15 mouse cellular contexts compared by ENCODE assay signal in genomic region chr12:70455226-70455625, GRCm38 (mm10). TPM values are rescaled to one million over a fixed set of nuclear protein-coding genes. Genes with fewer than 3 reads are reported as not detected.
DNase-seq lines count a peak whose midpoint lies in the region; ATAC-seq and TF ChIP-seq lines count a peak whose summit lies in the region.
"Had no signal": no experiment of that assay in that cellular context is flagged by ENCODE, and none has a peak within 500 bp of the region (broad histone marks: within the 10 kb centered on the region; RNA-seq: fewer than 3 reads in every experiment).

No protein-coding gene starts in this region.

- peak overlapping the region; percentile 52; the same call in 1 of the 2 replicates for H3K4me2 ChIP-seq in forebrain, embryonic 12.5 days
- H3K4me2 ChIP-seq in forebrain, embryonic 16.5 days (ENCODE audit: low read length) = no peak overlapping the region; the same call in 1 of the 2 replicates
- H3K4me2 ChIP-seq in hindbrain, embryonic 12.5 days (replicated peaks) = peak overlapping the region; percentile 70
- H3K4me2 ChIP-seq in hindbrain, embryonic 11.5 days (replicated peaks; ENCODE audit: low read depth, low read length) = no peak overlapping the region
- peak overlapping the region; percentile 68 for H3K4me2 ChIP-seq in liver, embryonic 16.5 days (ENCODE audit: low read depth, low read length)

- no peak overlapping the region for H3K27ac ChIP-seq in forebrain, embryonic 12.5 days
- H3K27ac ChIP-seq in forebrain, embryonic 16.5 days (ENCODE audit: low read length) = no peak overlapping the region
- H3K27ac ChIP-seq in hindbrain, embryonic 12.5 days = no peak overlapping the region
- no peak overlapping the region for H3K27ac ChIP-seq in hindbrain, embryonic 11.5 days (ENCODE audit: low read depth, low read length)
- H3K27ac ChIP-seq in bone marrow, adult 2 months (ENCODE audit: control insufficient read depth, insufficient read depth, low read depth, low read length, poor library complexity) = no peak overlapping the region
- H3K27ac ChIP-seq in liver, embryonic 16.5 days (ENCODE audit: low read length) = no peak overlapping the region
- H3K27ac ChIP-seq: gastrocnemius, adult 2 months; heart, embryonic 13.5 days; lung, embryonic 15.5 days had no signal

- peaks cover 17% of the 10 kb centered on the region for H3K4me1 ChIP-seq in forebrain, embryonic 12.5 days
- H3K4me1 ChIP-seq in forebrain, embryonic 16.5 days (replicated peaks; ENCODE audit: control insufficient read depth, insufficient read depth, low read length) = peaks cover 19% of the 10 kb centered on the region
- H3K4me1 ChIP-seq in hindbrain, embryonic 12.5 days = peaks cover 20% of the 10 kb centered on the region
- H3K4me1 ChIP-seq in hindbrain, embryonic 11.5 days (replicated peaks; ENCODE audit: control insufficient read depth, insufficient read depth, low read length) = 0 out of 2 replicates have a peak, but pooled peaks cover 2% of the 10 kb centered on the region
- no peaks in the 10 kb centered on the region; the same call in 1 of the 2 replicates for H3K4me1 ChIP-seq in bone marrow, adult 2 months (ENCODE audit: control insufficient read depth, insufficient read depth, low read length)
- peaks cover 27% of the 10 kb centered on the region for H3K4me1 ChIP-seq in liver, embryonic 16.5 days (ENCODE audit: control insufficient read depth, low read depth, low read length)

- H3K9ac ChIP-seq in forebrain, embryonic 12.5 days = no peak overlapping the region
- no peak overlapping the region for H3K9ac ChIP-seq in forebrain, embryonic 16.5 days (replicated peaks; ENCODE audit: low read depth, low read length)
- H3K9ac ChIP-seq in hindbrain, embryonic 12.5 days = no peak overlapping the region
- H3K9ac ChIP-seq in hindbrain, embryonic 11.5 days (ENCODE audit: low read depth, low read length) = no peak overlapping the region
- H3K9ac ChIP-seq in liver, embryonic 16.5 days (ENCODE audit: low read depth, low read length) = no peak overlapping the region
- H3K9ac ChIP-seq: lung, embryonic 15.5 days had no signal

- peaks cover 25% of the 10 kb centered on the region for H3K36me3 ChIP-seq in forebrain, embryonic 12.5 days (replicated peaks)
- peaks cover 22% of the 10 kb centered on the region for H3K36me3 ChIP-seq in forebrain, embryonic 16.5 days (ENCODE audit: control insufficient read depth, insufficient read depth)
- peaks cover 28% of the 10 kb centered on the region for H3K36me3 ChIP-seq in hindbrain, embryonic 12.5 days
- H3K36me3 ChIP-seq in hindbrain, embryonic 11.5 days (ENCODE audit: control insufficient read depth, insufficient read depth, low read length) = peaks cover 5% of the 10 kb centered on the region
- peaks cover 33% of the 10 kb centered on the region for H3K36me3 ChIP-seq in liver, embryonic 16.5 days (ENCODE audit: control insufficient read depth, insufficient read depth)

- H3K4me3 ChIP-seq in forebrain, embryonic 12.5 days (replicated peaks) = no peak overlapping the region
- H3K4me3 ChIP-seq in forebrain, embryonic 16.5 days (replicated peaks; ENCODE audit: low read length) = no peak overlapping the region
- no peak overlapping the region for H3K4me3 ChIP-seq in hindbrain, embryonic 12.5 days
- H3K4me3 ChIP-seq in hindbrain, embryonic 11.5 days (ENCODE audit: low read depth, low read length) = no peak overlapping the region
- peak overlapping the region; percentile 26 for H3K4me3 ChIP-seq in bone marrow, adult 2 months (replicated peaks; ENCODE audit: control insufficient read depth, low read depth, low read length)
- peak overlapping the region; percentile 97 for H3K4me3 ChIP-seq in liver, embryonic 16.5 days (ENCODE audit: low read depth, low read length)
- H3K4me3 ChIP-seq: gastrocnemius, adult 2 months had no signal

- TF ChIP-seq CTCF in bone marrow, adult 2 months (IDR thresholded peaks at IDR 0.05; ENCODE audit: control insufficient read depth, insufficient read depth, low read length) = no peak

- no peaks in the 10 kb centered on the region for H3K9me3 ChIP-seq in forebrain, embryonic 12.5 days
- no peaks in the 10 kb centered on the region for H3K9me3 ChIP-seq in forebrain, embryonic 16.5 days (ENCODE audit: control insufficient read depth, low read length)
- H3K9me3 ChIP-seq in hindbrain, embryonic 12.5 days (replicated peaks) = no peaks in the 10 kb centered on the region
- no peaks in the 10 kb centered on the region for H3K9me3 ChIP-seq in hindbrain, embryonic 11.5 days (ENCODE audit: control insufficient read depth, low read length)
- no peaks in the 10 kb centered on the region for H3K9me3 ChIP-seq in liver, embryonic 16.5 days (replicated peaks; ENCODE audit: control insufficient read depth, low read length)
- H3K9me3 ChIP-seq: heart, embryonic 13.5 days; lung, embryonic 15.5 days had no signal

- 96% methylated on average over 8 of the region's 8 CpGs for WGBS in forebrain, embryonic 12.5 days
- 91% methylated on average over 8 of the region's 8 CpGs for WGBS in forebrain, embryonic 16.5 days
- WGBS in hindbrain, embryonic 12.5 days = 93% methylated on average over 8 of the region's 8 CpGs
- WGBS in hindbrain, embryonic 11.5 days = 95% methylated on average over 8 of the region's 8 CpGs
- WGBS in bone marrow, adult 2 months = 92% methylated on average over 8 of the region's 8 CpGs
- WGBS in liver, embryonic 16.5 days (ENCODE audit: insufficient replicate concordance) = 86% methylated on average over 8 of the region's 8 CpGs

- no peak for TF ChIP-seq POLR2A in bone marrow, adult 2 months (IDR thresholded peaks at IDR 0.05; ENCODE audit: borderline replicate concordance, control insufficient read depth, low read depth, low read length)

- ATAC-seq in forebrain, embryonic 12.5 days (ENCODE audit: low FRiP score) = no peak
- no peak for ATAC-seq in forebrain, embryonic 16.5 days
- ATAC-seq in hindbrain, embryonic 12.5 days (ENCODE audit: low FRiP score) = no peak
- ATAC-seq in hindbrain, embryonic 11.5 days (ENCODE audit: low FRiP score) = no peak
- ATAC-seq in liver, embryonic 16.5 days (ENCODE audit: low read depth) = no peak

- DNase-seq in hindbrain, embryonic 11.5 days (ENCODE audit: low spot score) = no peak
- no peak for DNase-seq in kidney, postnatal 36 days
- no peak for DNase-seq in embryo, embryonic 10.5 days (ENCODE audit: low spot score)
- DNase-seq: adrenal gland, postnatal 25 days; cerebellum, postnatal 10 days; gastrocnemius, adult 2 months; kidney, adult 9 months; thymus, postnatal 14 days had no signal

- no peaks in the 10 kb centered on the region for H3K27me3 ChIP-seq in forebrain, embryonic 12.5 days
- no peaks in the 10 kb centered on the region for H3K27me3 ChIP-seq in forebrain, embryonic 16.5 days (replicated peaks; ENCODE audit: control insufficient read depth, insufficient read depth, low read length)
- no peaks in the 10 kb centered on the region for H3K27me3 ChIP-seq in hindbrain, embryonic 12.5 days
- H3K27me3 ChIP-seq in hindbrain, embryonic 11.5 days (ENCODE audit: control insufficient read depth, insufficient read depth, low read length) = no peaks in the 10 kb centered on the region
- no peaks in the 10 kb centered on the region for H3K27me3 ChIP-seq in liver, embryonic 16.5 days (ENCODE audit: control insufficient read depth, insufficient read depth, low read depth, low read length)
- H3K27me3 ChIP-seq: heart, embryonic 13.5 days; lung, embryonic 15.5 days had no signal

RNA-seq across cellular contexts. Expression of gene Tmx1, which starts 2.3 kb away (rescaled TPM):
- polyA plus RNA-seq in forebrain, embryonic 12.5 days (2016; fragmentation: Nextera tagmentation; extraction: Ambion mirVana) = 126 and 129 TPM in 2 replicates
- 128 and 141 TPM in 2 replicates for polyA plus RNA-seq in forebrain, embryonic 16.5 days (2015; fragmentation: Nextera tagmentation; extraction: Ambion mirVana)
- 130 and 139 TPM in 2 replicates for polyA plus RNA-seq in hindbrain, embryonic 12.5 days (2016; fragmentation: Nextera tagmentation; extraction: Ambion mirVana)
- 104 and 133 TPM in 2 replicates for polyA plus RNA-seq in hindbrain, embryonic 11.5 days (2014; fragmentation: Nextera tagmentation; extraction: Ambion mirVana)
- polyA plus RNA-seq in bone marrow, adult 2 months (2011; ENCODE audit: insufficient read depth, insufficient read length, low replicate concordance, missing spikeins) = 58.4 and 64.2 TPM in 2 replicates
- 103 and 118 TPM in 2 replicates for polyA plus RNA-seq in liver, embryonic 16.5 days (2015; fragmentation: Nextera tagmentation; extraction: Ambion mirVana)

Comparison
In these comparisons a context has a peak if more than half of its experiments do, and no peak if none do; other contexts are left out.
1. H3K4me2 ChIP-seq: peak in forebrain, embryonic 12.5 days (single experiment), hindbrain, embryonic 12.5 days (single experiment) and liver, embryonic 16.5 days (single experiment); none in forebrain, embryonic 16.5 days (single experiment) and hindbrain, embryonic 11.5 days (single experiment).
2. H3K4me3 ChIP-seq: peak in bone marrow, adult 2 months (single experiment) and liver, embryonic 16.5 days (single experiment); none in forebrain, embryonic 12.5 days (single experiment), forebrain, embryonic 16.5 days (single experiment), hindbrain, embryonic 12.5 days (single experiment) and hindbrain, embryonic 11.5 days (single experiment).